Mouse (Mus musculus): ENCODE measurements around the gene Crhbp.

GRCm38 (mm10) chr13:95389866-95390865 is 54.6 kb downstream of the Crhbp start:
- TF ChIP-seq CTCF (IDR thresholded peaks at IDR 0.05; ENCODE audit: low read depth): peak; percentile 90
- TF ChIP-seq EP300 (optimal IDR thresholded peaks at IDR 0.05): no peak
